Mouse (Mus musculus) midbrain, embryonic 11.5 days (tissue): ENCODE measurements around the gene Hesx1. TPM values are rescaled to one million over a fixed set of nuclear protein-coding genes. Genes with fewer than 3 reads are reported as not detected.

Source experiments
- ATAC-seq: fragments of 200-750 bp; cut with Nextera tagmentation; 2 replicates; pipeline ENCODE4 v1.8.0; 2017; ENCODE audit warnings: moderate TSS enrichment, moderate library complexity; ENCODE audit not compliant: low FRiP score
- DNase-seq: peaks from one replicate; pipeline ENCODE4 v3.0.0; 2015; ENCODE audit warnings: low spot score; ENCODE audit errors: missing footprints
- H3K27ac ChIP-seq: fragments of 300-500 bp; sonication (generic); 2 replicates; pipeline ENCODE4 v1.5.1; 2014; ENCODE audit warnings: low read depth, low read length
- H3K27me3 ChIP-seq: fragments of 300-500 bp; sonication (generic); 2 replicates; pipeline ENCODE4 v1.6.1; 2014; ENCODE audit warnings: mild to moderate bottlenecking, low read length, moderate library complexity, mixed read lengths; ENCODE audit not compliant: control insufficient read depth, insufficient read depth
- H3K36me3 ChIP-seq: fragments of 300-500 bp; sonication (generic); 2 replicates; pipeline ENCODE4 v1.6.1; 2014; ENCODE audit warnings: mild to moderate bottlenecking, low read length, moderate library complexity, mixed read lengths; ENCODE audit not compliant: control insufficient read depth, insufficient read depth
- H3K4me1 ChIP-seq: fragments of 300-500 bp; sonication (generic); 2 replicates; pipeline ENCODE4 v1.6.1; 2014; ENCODE audit warnings: low read length; ENCODE audit not compliant: control insufficient read depth, insufficient read depth
- H3K4me2 ChIP-seq: fragments of 300-500 bp; sonication (generic); 2 replicates; pipeline ENCODE4 v1.6.1; 2014; ENCODE audit warnings: mild to moderate bottlenecking, moderate library complexity
- H3K4me3 ChIP-seq: fragments of 300-500 bp; sonication (generic); 2 replicates; pipeline ENCODE4 v1.5.1; 2014; ENCODE audit warnings: low read depth, low read length
- H3K9ac ChIP-seq: fragments of 300-500 bp; sonication (generic); 2 replicates; pipeline ENCODE4 v1.6.1; 2014; ENCODE audit warnings: low read length
- H3K9me3 ChIP-seq: fragments of 300-500 bp; sonication (generic); 2 replicates; pipeline ENCODE4 v1.6.1; 2016; ENCODE audit warnings: low read length; ENCODE audit not compliant: control insufficient read depth
- WGBS: fragments of 180-500 bp; shearing (Covaris S2); extraction: QIAGEN DNeasy Blood & Tissue Kit; methylation state at CpG from one replicate; pipeline ENCODE4 v1.1.7; 2014; 5-methylcytosine and 5-hydroxymethylcytosine counted together
- polyA plus RNA-seq: library from polyadenylated mRNA; unstranded; fragments of >200 nt; fragmentation: Nextera tagmentation; extraction: Ambion mirVana; gene quantifications from 2 replicates; pipeline ENCODE4 v1.2.1, GENCODE M21; 2014

Hesx1 gene
- polyA plus RNA-seq, 1 experiment from 2014 or later, result not detected

DNA sequence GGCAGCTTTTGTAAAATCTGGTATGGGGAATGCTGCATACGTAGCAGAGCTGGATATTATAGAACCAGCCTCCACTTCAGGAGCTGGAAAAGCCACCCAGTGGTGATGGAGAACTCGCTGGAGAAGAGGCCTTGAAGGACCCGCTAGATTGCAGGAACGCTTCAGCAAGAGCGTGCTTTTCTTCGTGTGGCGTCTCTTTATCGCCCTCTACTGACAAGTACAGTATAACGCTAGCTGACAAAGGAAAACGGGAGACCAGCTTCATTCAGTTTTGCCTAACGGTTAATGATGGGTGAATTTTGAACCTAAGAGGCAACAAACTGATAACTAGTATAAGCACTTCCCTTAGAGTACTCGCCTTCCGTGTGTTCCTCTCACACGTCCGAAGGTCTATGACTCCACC, 35.6 kb downstream of the Hesx1 start:
- 6% methylated on average over 15 of the region's 15 CpGs for WGBS

DNA sequence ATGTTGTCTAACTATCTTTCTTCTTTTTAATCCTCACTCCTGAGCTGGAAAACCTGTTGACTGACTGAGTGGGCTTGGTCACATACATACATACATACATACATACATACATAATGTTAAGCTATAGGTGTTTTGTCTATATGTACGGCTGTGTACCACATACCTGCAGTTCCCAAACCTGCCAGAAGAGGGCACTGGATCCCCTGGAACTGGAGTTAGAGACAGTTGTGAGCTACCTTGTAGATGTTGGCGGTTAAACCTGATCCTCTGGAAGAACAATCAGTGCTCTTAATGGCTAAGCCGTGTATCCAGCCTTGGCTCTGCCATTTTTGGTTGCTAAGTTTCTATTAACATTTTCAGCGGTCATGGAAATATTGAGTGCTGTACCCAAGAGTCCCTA, 36.9 kb downstream of the Hesx1 start:
- Histone ChIP-seq H3K4me3 (no peak overlapping the region), H3K9ac (no peak overlapping the region), H3K4me2 (no peak overlapping the region), H3K36me3 (no peaks in the 10 kb centered on the region), H3K27ac (no peak overlapping the region), H3K9me3 (no peaks in the 10 kb centered on the region), H3K27me3 (no peaks in the 10 kb centered on the region), H3K4me1 (no peaks in the 10 kb centered on the region)
- ATAC-seq (peak; percentile 40; the same call in 1 of the 2 replicates), DNase-seq (peak; percentile 96)
- 10% methylated on average over 4 of the region's 4 CpGs for WGBS

More for the DNA sequence above, 35.6 kb downstream of the Hesx1 start:
- ATAC-seq (0 out of 2 replicates have a peak, but pooled peaks have one; percentile 42), DNase-seq (peak; percentile 92)
- no peak overlapping the region for H3K27ac ChIP-seq
- no peaks in the 10 kb centered on the region for H3K4me1 ChIP-seq
- H3K4me2 ChIP-seq, result no peak overlapping the region
- no peak overlapping the region for H3K4me3 ChIP-seq
- peak overlapping the region; percentile 36; the same call in 1 of the 2 replicates for H3K9ac ChIP-seq
- no peaks in the 10 kb centered on the region for H3K9me3 ChIP-seq
- H3K27me3 ChIP-seq, result no peaks in the 10 kb centered on the region
- no peaks in the 10 kb centered on the region for H3K36me3 ChIP-seq

GRCm38 (mm10) chr14:27037513-27037912, 43.3 kb downstream of the Hesx1 start:
- 72% methylated on average over 1 of the region's 1 CpGs for WGBS
- H3K4me3 ChIP-seq, result no peak overlapping the region
- H3K27ac ChIP-seq, result no peak overlapping the region
- H3K9ac ChIP-seq, result no peak overlapping the region
- H3K27me3 ChIP-seq, result peaks cover 22% of the 10 kb centered on the region
- H3K4me1 ChIP-seq, result peaks cover 2% of the 10 kb centered on the region
- H3K9me3 ChIP-seq, result no peaks in the 10 kb centered on the region
- ATAC-seq (no peak), DNase-seq (peak; percentile 31)
- no peak overlapping the region for H3K4me2 ChIP-seq
- no peaks in the 10 kb centered on the region for H3K36me3 ChIP-seq

- H3K4me1 ChIP-seq, result peaks cover 4% of the 10 kb centered on the region
- peaks cover 22% of the 10 kb centered on the region for H3K27me3 ChIP-seq
- ATAC-seq (peak; percentile 94), DNase-seq (peak; percentile 96)
- H3K36me3 ChIP-seq, result no peaks in the 10 kb centered on the region
- peak within 1 kb of the TSS; percentile 95 for H3K4me2 ChIP-seq
- no peaks in the 10 kb centered on the region for H3K9me3 ChIP-seq
- H3K9ac ChIP-seq, result peak within 1 kb of the TSS; percentile 80
- 1% methylated on average over 28 of the region's 29 CpGs for WGBS
- peak within 1 kb of the TSS; percentile 87 for H3K4me3 ChIP-seq
- H3K27ac ChIP-seq, result peak within 1 kb of the TSS; percentile 80
Measured at GRCm38 (mm10) chr14:27038783-27039182, 44.6 kb downstream of the Hesx1 start, which contains the start of gene Il17rd. Il17rd (plus strand) TSS chr14:27038941.

DNA sequence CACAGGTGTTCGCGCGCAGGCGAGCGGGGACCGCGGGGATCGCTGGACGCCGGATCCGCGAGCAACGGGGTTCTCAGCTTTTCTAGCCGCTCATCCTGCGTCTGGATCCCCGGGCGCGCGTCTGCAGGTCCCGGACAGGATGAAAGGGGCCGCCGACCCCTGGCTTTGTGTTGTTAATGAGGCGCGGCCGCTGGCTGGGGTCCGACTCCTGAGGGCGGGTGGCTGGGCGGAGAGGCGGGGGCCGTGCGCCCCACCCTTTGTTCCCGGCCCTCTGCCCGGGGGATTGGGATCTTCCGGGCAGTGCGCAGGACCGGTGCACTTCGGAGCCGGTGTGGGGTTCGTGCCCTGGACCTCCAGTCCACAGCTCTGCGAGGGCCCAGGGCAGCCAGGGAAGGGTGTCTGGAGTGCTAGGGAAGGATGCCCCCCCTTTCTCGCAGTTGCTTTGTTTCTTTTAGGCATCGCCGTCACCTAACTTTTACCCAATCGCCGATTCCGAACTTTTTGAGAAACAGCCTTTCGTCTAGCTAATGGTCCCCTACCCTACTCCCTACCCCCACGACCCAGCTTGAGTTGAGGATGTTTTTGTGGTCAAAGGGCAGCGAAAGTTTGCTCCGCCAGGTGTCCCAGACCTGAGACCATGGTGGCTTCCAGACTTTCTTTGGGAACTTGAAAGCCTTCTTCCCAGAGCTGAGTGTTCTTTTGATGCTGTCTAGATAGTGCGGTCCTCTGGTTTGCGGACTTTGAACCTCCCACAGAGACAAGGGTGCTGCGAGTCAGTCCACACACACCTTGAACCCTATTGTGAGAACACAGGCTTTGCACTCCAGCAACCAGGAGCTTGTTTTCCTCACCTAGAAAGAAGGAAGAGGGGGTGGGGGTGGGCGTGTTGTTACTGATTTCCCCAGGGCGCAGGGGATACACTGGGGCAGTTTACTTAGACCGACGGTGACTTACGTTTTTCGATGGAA, 45.3 kb downstream of the Hesx1 start:
- WGBS, result under 1% methylated on average over 57 of the region's 59 CpGs
- ATAC-seq, result peak; percentile 83

GRCm38 (mm10) chr14:27040451-27040850, 46.2 kb downstream of the Hesx1 start:
- ATAC-seq (no peak), DNase-seq (peak; percentile 92)
- Histone ChIP-seq H3K9me3 (no peaks in the 10 kb centered on the region), H3K27ac (no peak overlapping the region), H3K36me3 (no peaks in the 10 kb centered on the region), H3K4me2 (peak overlapping the region; percentile 95), H3K27me3 (peaks cover 22% of the 10 kb centered on the region), H3K9ac (peak overlapping the region; percentile 80), H3K4me3 (peak overlapping the region; percentile 87), H3K4me1 (peaks cover 17% of the 10 kb centered on the region)
- 10% methylated on average over 12 of the region's 12 CpGs for WGBS

More for the DNA sequence above, 45.3 kb downstream of the Hesx1 start:
- peak overlapping the region; percentile 80 for H3K27ac ChIP-seq
- H3K4me3 ChIP-seq, result peak overlapping the region; percentile 87
- H3K9ac ChIP-seq, result peak overlapping the region; percentile 80
- H3K4me2 ChIP-seq, result peak overlapping the region; percentile 95
- no peaks in the 10 kb centered on the region for H3K36me3 ChIP-seq
- DNase-seq, result peak; percentile 96
- H3K4me1 ChIP-seq, result peaks cover 12% of the 10 kb centered on the region
- H3K27me3 ChIP-seq, result peaks cover 22% of the 10 kb centered on the region
- no peaks in the 10 kb centered on the region for H3K9me3 ChIP-seq

GRCm38 (mm10) chr14:27042280-27042983, 48.2 kb downstream of the Hesx1 start:
- DNase-seq, result no peak
- Histone ChIP-seq H3K9ac (peak overlapping the region; percentile 14; the same call in 1 of the 2 replicates), H3K9me3 (no peaks in the 10 kb centered on the region), H3K36me3 (no peaks in the 10 kb centered on the region), H3K4me2 (peak overlapping the region; percentile 32), H3K4me3 (peak overlapping the region; percentile 7; the same call in 1 of the 2 replicates), H3K27ac (0 out of 2 replicates have a peak overlapping the region, but pooled peaks have one; percentile 7), H3K4me1 (peaks cover 22% of the 10 kb centered on the region), H3K27me3 (peaks cover 22% of the 10 kb centered on the region)
- no peak for ATAC-seq
- WGBS, result 46% methylated on average over 8 of the region's 8 CpGs

GRCm38 (mm10) chr14:27043416-27043815, 49.2 kb downstream of the Hesx1 start:
- WGBS, result 60% methylated on average over 5 of the region's 5 CpGs
- H3K9me3 ChIP-seq, result no peaks in the 10 kb centered on the region
- ATAC-seq (no peak), DNase-seq (peak; percentile 80)
- peak overlapping the region; percentile 55 for H3K27ac ChIP-seq
- no peak overlapping the region for H3K9ac ChIP-seq
- peaks cover 26% of the 10 kb centered on the region for H3K27me3 ChIP-seq
- H3K36me3 ChIP-seq, result no peaks in the 10 kb centered on the region
- H3K4me3 ChIP-seq, result no peak overlapping the region
- peak overlapping the region; percentile 32; the same call in 1 of the 2 replicates for H3K4me2 ChIP-seq
- peaks cover 27% of the 10 kb centered on the region for H3K4me1 ChIP-seq
